Mouse (Mus musculus): ENCODE measurements around the gene Rab11fip5.
A peak's percentile ranks its signal among the peaks of the same experiment; 100 is the strongest.

The Rab11fip5 gene

DNA sequence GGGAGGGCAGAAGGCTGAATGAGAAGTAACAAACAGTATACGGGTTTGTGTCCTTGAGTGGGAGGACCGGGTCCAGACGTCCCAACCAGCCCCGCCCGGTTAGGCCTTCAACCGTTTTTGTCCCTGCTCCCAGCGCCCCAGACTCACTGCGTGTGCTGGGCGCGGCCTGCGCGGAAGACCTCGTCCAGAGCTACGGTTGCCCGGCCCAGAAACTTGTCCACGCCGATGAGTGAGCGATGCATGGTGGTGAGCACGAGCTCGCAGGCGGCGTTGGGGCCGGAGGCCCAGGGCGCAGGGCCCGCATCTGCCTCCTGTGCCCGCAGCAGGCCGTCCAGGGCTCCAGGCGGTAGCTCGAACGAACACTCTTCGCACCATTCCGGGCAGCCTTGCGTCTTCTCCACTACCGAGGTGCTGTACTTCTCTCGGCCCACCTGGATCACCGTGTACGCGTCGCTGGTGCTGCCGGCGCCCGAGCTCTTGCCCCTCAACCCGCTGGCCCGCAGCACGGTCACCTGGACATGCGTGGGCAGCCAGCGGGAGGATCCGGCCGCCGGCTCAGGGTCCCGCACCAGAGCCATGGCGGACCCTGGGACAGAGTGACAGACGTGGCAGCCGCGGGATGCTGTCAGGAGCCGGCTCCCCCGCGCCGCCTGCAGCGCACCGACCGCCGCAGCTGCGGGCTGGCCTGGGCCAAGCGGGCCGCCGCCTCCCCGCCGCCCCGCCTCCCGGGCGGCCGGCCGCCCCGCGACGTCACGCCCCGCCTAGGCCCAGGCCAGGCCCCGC, at the start of gene Rab11fip5:
TSS of gene Rab11fip5 (minus strand) at position 684 of the 783 bp plus-strand sequence.
- DNase-seq, result no peak

DNA sequence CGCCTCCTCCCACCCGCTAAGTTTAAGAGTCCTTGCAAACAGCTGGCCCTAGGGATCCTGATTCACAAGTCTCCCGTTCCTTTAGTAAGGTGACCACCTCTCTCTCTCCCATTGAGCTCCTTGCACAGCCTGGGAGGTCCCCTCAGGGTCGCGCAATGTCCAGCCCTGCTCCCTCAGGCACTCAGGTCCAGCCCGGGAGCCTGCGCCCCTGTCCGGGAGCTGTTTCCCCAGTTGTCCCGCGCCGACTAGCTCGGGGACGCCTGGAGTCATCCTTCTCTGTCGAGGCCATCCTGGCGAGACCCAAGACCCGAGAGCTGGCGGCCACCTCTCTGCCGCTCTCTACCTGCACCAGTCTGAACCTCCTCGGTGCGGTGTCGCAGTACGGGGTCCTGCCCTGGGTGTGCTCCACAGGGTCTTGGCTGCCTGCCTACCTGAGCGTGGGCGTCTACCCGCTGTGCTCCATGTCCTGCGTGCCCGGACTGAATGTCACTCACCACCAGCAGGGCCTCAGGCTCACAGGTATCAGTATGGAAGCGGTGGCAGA, 49.5 kb upstream of the Rab11fip5 start, which contains the start of gene Noto:
TSS of gene Noto (plus strand) at position 51 of the 544 bp plus-strand sequence.
- no peak for DNase-seq

DNA sequence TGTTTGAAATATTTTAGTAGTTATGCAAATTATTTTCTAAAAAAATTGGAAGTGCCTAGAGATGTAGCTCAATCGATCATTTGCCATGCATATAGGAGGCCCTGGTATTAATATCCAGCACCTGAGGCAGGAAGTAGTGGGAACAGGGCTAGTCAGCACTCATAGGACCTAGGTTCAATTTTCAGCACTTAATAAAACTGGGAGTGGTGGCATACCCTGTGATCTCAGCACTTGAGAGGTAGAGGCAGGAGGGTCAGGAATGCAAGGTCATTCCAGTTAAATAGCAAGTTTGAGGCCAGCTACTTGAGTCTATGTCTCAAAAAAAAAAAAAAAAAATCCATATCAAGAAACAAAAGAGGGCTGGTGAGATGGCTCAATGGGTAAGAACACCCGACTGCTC, 44.7 kb upstream of the Rab11fip5 start:
- no peak for DNase-seq

DNA sequence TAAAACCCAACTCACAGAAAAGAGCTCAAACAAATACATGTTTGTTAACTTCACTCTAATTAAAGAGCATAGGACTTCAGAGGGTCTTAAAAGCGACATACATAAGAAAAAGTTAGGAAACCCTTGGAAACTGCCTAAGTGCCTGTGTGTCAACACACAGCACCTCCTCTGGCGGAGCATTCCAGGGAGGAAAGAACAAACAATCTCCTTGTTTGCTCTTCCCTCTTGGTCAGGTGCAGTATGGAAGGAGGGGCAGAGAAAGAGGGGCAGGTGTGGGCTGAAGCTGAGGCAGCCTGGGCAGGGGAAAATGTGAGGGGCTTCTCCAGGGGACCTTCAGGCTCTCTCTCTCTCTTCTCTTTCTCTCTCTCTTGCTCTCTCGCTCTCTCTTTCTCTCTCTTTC, 41.4 kb upstream of the Rab11fip5 start:
- DNase-seq, result no peak

DNA sequence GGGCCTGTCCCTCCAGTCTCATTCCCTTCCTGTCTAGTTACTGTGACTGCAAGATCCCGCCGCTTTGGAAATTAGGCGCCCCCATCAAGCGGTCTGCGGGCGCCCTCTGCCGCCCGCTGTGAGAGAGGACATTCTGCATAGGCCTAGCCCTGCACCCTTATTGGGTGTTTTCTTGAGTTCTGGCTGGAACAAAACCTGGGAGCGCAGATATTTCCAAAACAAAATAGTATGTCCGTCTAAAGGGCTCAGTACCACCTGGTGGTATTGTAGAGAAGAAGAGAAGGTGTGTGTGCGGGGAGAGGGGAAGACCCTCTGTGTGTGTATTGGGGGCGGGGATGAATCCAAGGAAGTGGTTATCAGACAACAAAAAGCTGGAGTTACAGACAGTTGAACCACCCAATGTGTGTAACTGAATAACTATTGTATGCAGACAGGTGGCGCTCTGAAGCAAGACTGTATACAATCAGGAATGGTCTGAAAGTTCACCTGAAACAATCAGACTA, 36.4 kb upstream of the Rab11fip5 start:
- DNase-seq, result peak; percentile 29 to 47

DNA sequence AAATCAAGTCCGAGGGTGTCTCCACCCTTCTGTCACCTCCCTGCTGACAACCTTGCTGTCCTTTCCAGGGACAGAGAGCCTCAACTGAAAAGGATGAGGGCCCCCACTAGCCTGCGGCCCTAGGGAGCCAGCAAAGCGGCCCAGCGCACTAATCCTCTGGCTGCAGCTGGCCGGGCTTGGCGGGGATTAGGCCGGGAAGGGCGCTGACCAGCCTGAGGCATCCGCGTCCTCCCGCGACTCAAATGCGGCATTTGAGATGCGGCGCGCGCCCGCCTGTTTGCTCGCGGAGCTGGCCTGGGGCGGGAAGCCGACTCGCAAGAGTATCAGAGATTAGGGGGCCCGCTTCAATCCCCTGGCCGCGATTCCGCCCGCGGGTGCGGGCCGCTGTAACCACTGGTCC, 34.6 kb upstream of the Rab11fip5 start:
- no peak for DNase-seq

DNA sequence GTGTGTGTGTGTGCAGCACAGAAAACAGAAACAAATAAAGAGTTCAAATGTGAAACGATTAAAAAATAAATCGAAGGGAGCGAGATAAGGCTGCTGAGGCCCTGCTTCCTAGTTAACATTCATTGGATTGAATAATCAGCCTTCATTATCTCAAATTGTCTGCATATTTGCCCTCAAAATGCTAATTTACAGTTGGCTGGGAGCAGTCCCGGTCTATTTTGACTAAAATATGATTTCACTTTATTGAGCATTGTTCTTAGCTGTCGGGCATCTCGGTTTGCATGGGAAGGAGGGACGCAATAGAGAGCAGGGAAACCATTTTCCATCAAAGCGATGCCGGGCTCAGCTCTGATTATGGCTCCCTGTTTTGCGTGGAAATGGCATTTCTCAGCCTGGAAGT, 28.6 kb upstream of the Rab11fip5 start:
- DNase-seq, result no peak

DNA sequence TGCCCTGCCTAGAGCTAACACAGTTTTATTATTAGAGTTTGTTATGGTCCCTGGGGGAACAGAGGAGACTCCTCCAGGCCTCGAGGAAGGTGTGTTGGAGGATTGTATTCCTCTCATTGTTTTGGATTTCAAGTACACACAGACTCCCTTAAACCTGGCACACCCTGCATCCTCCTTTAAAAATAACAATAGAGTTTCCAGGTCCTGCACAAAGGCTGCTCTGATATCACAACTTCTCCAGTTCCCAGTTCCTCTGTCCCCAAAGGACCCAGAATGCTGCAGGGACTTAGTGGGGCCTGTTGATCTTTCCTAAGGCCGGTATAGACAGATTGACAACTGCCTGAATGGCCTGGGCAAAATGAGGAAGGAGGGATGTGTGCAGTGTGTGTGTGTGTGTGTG, 28.2 kb upstream of the Rab11fip5 start:
- no peak for DNase-seq

DNA sequence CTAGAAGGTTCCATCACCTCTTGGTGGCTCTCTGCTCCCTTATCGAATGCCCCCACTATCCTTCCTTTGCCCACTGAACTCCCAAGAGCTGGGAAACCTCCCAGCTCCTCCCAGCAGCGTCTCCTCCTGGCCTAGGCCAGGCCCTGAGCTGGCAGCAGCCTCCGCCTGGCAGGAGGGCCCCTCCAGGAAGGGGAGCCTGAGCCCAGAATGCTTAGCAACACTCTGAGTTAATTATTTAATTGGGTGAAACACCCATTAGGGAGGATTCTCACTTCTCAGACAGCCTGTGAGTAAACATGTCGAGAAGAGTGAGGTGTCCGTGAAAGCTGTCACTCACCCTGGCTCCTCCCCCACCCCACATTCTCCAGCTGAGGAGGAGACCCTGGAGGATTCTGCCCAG, 25.3 kb upstream of the Rab11fip5 start:
- DNase-seq, result peak; percentile 57 to 59

DNA sequence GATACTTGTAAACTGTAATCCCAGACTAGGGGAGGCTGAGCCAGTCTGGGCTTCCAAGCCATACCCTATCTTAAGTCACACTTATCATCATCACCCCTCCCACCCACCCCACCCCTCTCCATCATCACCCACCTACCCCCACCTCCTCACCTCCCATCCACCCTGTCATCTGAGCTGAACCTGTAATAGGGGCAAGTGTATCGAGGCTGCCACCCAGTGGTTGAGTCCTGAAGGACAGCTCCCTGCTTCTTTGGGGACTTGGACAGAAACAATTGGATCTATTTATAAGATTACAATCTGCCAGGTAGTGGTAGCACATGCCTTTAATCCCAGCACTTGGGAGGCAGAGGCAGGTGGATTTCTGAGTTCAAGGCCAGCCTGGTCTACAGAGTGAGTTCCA, 22.7 kb upstream of the Rab11fip5 start:
- peak; percentile 50 to 84 for DNase-seq

DNA sequence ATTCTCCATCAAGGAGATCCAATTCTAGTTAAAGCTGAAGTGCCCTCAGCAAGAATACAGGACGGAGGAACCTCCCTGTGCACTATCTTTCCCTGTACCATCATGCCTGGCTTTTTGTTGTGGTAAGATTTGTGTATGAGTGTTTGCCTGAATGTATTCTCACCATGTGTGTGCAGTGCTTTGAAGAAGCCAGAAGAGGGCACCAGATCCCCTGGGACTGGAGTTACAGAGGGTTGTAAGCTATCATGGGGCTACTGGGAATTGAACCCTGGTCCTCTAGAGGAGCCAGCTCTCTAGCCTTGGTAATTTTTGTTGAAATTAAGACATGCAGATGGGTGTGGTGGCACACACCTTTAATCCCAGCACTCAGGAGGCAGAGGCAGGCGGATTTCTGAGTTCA, 20.9 kb upstream of the Rab11fip5 start:
- DNase-seq, result no peak

DNA sequence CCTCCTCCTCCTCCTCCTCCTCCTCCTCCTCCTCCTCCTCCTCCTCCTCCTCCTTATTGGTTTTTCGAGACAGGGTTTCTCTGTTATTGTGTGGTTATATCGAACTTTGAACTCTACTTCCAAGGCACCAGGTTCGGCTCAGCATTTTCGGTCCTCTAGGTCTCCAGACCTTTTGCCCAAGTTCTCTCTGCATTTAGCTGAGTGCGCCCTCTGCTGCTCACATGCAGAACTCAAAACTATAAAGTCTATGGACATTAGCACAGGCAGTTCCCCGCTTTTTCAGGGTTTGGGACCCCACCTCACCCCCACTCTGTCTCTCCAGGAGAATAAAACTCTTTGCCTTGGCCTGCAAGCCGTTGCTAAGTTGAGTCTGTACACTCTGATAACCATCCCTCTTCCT, 17.4 kb upstream of the Rab11fip5 start:
- peak; percentile 75 to 88 for DNase-seq

DNA sequence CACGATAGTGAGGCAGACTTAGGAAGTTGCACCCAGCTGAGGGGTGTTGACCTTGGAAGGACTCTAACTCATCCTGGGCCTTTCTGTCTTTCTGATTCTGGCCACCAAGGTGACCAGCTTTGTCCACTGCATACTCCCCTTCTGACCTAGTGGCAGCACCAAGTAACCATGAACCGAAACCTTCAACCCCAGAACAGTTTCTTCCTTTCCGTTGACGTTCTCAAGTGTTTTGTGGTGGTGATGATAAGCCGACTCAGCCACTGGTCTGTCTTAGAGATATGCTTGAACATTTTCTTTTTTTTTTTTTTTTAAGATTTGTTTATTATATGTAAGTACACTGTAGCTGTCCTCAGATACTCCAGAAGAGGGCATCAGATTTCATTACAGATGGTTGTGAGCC, 14.2 kb upstream of the Rab11fip5 start:
- DNase-seq, result no peak

DNA sequence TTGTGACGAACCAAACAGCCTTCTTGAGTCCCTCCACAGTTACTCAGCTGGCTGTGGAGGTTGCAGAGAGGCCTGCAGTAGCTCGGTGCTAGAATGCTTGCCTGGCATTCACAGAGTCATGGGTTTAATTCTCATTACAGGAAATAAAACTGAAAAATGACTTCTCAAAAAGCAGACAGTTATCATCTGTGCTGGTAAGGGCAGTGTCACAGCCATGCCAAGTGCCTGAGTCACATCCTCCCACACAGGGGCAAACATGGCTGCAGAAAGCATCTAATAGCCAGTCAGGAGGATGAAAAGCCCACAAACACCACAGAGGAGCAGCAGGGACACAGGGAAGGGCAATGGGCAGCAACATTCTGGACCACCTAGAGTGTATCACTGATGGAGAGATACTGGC, 8.4 kb upstream of the Rab11fip5 start:
- DNase-seq, result no peak

DNA sequence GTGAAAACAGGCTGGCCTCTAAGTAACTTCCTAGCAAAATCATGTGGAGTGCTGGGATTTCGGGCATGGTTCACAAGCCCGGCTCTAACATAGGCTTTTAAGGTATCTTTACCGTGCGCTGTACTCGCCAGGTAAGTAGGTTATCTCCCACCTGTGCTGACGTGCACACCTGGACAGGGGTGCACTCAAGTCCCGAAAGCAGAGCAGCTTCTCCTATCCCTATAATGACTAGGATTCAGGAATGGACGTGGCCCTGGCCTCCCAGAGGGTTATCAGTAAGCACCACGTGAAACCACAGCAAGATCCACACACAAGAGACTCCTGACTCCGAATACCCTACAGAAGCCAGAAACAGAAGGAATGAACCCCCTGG, 7.2 kb upstream of the Rab11fip5 start:
- DNase-seq, result no peak

DNA sequence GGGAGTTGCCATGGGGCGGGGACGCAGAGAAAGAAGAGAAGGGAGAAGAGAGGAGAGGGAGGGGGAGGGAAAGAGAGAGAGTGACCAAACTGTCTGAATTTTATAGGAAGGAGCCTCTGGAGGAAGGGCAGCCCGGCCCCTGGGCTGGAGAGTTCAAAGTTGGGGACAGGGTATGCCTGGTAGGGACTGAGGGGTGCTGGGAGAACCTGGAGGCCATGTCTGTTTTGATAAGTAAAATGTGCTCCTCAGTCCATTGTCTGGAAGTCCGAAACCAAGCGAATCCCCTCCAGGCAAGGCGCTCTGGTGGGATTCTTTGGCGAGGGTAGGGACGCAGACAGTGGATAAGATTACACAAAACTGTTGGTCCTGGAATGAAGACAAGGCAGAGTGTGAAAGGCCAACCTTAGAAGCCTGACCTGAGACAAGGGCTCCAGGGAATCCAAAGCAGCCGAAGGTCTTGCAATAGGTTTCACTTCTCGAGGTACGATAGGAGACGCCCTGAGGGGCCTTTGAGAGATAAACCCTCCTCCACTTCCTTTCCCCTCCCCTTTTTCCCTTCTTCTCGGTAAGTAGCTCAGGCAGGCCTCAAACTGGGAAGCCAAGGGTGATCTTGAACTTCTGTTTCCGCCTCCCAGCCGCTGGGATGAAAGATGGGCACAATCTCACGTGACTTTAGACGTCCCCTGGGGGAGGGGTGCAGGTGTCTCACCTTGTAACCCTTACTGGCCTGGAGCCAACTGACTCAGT, 6.6 kb upstream of the Rab11fip5 start:
- no peak for DNase-seq

DNA sequence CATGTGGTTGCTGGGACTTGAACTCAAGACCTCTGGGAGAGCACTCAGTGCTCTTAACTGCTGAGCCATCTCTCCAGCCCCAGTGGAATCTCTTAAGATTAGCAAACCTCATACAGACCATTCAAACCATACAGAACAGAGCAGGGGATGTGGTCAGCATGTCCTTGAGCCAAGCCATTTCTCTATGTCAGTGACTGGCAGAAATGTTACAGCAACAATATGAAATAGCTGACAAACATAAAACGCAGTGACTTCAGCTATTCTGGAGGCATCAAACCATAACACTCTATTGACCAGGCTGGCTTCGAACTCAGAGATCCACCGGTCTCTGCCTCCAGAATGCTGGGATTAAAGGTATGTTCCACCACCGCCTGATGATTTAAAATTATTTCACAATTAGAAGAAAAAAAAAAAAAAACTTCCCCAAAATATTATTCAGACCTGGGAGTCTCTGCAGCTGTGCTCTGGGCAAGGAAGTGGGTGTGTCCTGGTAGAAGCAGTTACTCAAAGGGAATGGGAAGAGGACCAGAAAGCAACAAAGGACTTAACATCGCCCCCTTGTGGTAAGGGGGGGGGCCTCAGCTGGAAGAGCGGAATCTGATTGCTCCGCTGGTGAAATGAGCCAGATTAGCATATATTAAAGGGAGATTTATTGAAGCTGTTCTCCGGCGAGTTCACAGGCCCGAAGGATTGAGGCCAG, 5.9 kb upstream of the Rab11fip5 start:
- peak; percentile 87 to 90 for DNase-seq

DNA sequence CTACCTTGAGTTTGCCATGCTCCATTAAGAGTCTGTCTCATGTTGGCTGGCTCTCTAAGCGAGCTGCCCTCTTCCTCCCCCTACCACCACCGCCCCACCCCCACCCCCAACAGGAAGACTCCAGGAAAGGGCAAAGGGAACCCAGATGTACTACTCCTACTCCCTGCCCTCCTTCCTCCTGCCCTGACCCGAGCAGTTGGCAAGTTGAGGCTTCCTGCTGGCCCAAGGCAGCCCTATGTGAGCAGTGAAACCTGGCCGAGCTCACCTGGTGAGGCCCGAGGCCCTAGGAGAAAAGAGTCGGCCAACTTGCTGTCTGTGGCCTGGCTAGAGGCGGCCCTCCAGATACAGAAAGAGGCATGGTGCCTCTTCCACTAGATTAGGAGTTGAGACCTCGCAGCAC, 4.2 kb upstream of the Rab11fip5 start:
- DNase-seq, result no peak

DNA sequence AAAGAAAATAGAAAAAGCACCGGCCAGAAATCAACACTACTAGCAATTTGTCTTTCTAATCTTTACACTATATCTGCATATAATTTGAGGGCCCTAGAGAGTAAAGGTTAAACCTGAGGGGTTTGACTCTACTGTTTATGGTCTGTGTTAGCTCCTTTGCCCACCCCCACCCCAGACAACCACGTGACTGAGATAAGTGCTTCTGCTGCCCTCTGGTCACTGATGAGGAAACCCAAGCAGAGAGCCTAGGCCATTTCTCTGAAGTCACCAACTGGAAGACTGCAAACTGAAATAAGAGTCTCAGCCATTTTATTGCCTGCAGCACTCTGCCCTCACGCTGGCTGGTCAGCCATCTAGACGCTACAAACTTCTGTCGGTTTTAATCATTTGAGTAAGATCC, 3.4 kb upstream of the Rab11fip5 start:
- DNase-seq, result no peak

DNA sequence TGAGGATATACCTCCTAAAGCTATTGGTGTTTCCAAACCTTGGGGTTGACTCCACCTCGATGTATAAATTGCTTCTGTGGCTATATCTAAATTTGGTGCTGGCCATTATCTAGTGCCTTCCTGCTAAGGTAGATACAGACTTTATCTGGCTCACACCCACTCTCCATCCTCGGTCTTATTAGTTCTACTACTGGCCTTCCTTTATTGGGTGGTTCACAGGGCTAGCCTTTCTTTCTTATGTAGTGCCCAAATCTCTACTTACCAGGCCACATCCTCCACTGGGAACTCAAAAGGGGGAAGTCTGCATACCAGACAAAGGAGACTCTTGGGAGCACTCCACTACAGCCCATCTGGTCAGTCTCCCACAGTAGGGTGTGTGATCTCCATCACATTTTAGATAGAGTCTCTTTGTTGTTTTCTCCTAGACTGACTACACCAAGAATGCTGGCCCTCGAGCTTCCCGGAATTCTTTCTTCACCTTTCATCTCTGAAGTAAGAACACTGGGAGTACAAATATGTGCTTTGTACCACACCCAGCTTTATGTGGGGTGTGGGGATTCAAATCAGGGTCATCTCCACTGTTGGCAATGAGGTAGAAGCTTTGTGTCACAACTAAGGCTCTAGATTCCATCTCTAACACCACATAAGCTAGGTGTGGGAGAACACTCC, 2.8 kb upstream of the Rab11fip5 start:
- no peak for DNase-seq

DNA sequence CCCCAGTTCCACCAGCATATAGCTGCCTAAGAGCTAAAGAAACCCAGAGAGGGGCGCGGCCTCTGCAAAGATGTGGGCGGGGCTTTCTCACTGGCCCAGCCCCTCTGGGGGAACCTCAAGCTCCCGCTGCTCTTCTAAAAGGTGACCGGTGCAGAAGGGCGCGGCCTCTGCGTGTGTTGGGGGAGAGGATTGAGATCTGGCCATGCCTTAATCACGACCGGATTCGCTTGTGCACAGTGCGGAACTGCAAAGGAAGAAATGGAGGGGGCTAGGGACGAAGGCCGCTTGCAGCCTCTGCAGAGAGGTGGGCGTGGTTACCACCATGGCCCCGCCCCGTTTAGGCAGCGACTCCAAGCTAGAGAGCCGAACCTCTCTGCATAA, 290 bp upstream of the Rab11fip5 start:
- DNase-seq, result peak; percentile 97 to 98

DNA sequence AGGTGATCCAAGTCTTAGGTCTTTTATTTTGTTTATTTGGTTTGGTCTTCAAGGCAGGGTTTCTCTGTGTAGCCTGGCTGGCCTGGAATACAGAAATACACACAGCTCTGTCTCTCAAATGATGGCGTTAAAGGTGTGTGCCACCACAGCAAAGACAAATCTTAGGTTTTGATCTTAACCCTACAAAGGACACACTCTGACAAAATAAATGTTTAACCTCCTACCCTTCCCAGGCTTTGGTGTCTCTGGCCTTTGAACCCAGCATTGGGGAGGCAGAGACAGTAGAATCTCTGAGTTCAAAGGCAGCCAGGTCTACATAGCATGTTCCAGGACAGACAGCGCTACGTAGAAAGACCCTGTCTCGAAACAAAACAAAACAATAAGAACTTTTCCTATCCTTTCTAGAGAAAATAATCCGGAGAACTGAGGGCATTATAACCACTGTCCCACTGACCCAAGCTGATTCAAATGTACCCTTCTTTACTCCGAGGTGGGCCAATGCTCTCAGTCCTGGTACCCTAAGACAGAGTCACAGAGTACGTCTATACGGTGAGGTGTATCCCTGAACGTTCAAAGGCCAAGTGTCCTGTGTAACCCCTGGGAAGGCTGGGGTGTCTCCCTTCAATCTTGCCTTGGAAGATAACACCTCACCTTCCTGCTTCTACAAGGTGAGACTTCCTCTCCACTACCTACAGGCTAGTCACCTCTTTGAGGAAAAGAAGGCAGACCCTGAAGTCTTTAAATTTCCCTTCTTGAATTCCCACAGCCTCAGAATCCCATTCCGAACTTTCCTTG, 1.2 kb downstream of the Rab11fip5 start:
- DNase-seq, result no peak
